Mouse (Mus musculus): Measurements from ENCODE around the gene Sfxn2.

GRCm38 (mm10) chr19:46643236-46643635 is 70.1 kb downstream of the Sfxn2 start:
- TF ChIP-seq CTCF (IDR thresholded peaks at IDR 0.05; ENCODE audit: low read depth) (no peak), EP300 (optimal IDR thresholded peaks at IDR 0.05) (no peak)

Measured in stomach, postnatal 0 days (tissue).